Mouse (Mus musculus) limb, embryonic 15.5 days (tissue): Measurements from ENCODE around the gene Arhgap29. TPM values are rescaled to one million over a fixed set of nuclear protein-coding genes. Genes with fewer than 3 reads are reported as not detected.
A peak's percentile ranks its signal among the peaks of the same experiment; 100 is the strongest.

Experiments
- ATAC-seq: fragments of 200-750 bp; cut with Nextera tagmentation; 2 replicates; pipeline ENCODE4 v1.8.0; 2017; ENCODE audit warnings: low read depth, moderate TSS enrichment; ENCODE audit not compliant: insufficient number of reproducible peaks, low FRiP score, low TSS enrichment
- H3K27ac ChIP-seq: fragments of 300-500 bp; sonication (generic); 2 replicates; pipeline ENCODE4 v1.5.1; 2015; ENCODE audit warnings: moderate library complexity, mild to moderate bottlenecking, inconsistent platforms
- H3K27me3 ChIP-seq: fragments of 300-500 bp; sonication (generic); 2 replicates; pipeline ENCODE4 v1.6.1; 2015; ENCODE audit warnings: inconsistent platforms
- H3K36me3 ChIP-seq: fragments of 300-500 bp; sonication (generic); 2 replicates; pipeline ENCODE4 v1.6.1; 2015; ENCODE audit warnings: inconsistent platforms
- H3K4me1 ChIP-seq: fragments of 300-500 bp; sonication (generic); 2 replicates; pipeline ENCODE4 v1.6.1; 2015; ENCODE audit warnings: inconsistent platforms
- H3K4me2 ChIP-seq: fragments of 300-500 bp; sonication (generic); 2 replicates; pipeline ENCODE4 v1.6.1; 2015; ENCODE audit warnings: mild to moderate bottlenecking, inconsistent platforms
- H3K4me3 ChIP-seq: fragments of 300-500 bp; sonication (generic); 2 replicates; pipeline ENCODE4 v1.5.1; 2015; ENCODE audit warnings: mild to moderate bottlenecking, inconsistent platforms
- H3K9ac ChIP-seq: fragments of 300-500 bp; sonication (generic); 2 replicates; pipeline ENCODE4 v1.6.1; 2015; ENCODE audit warnings: inconsistent platforms
- H3K9me3 ChIP-seq: fragments of 300-500 bp; sonication (generic); 2 replicates; pipeline ENCODE4 v1.6.1; 2016; ENCODE audit warnings: inconsistent platforms
- WGBS: fragments of 180-500 bp; shearing (Covaris S2); methylation state at CpG from one replicate; pipeline ENCODE4 v1.1.7; 2015; 5-methylcytosine and 5-hydroxymethylcytosine counted together
- polyA plus RNA-seq: library from polyadenylated mRNA; unstranded; fragments of >200 nt; fragmentation: Nextera tagmentation; extraction: Ambion mirVana; gene quantifications from 2 replicates; pipeline ENCODE4 v1.2.1, GENCODE M21; 2015

Arhgap29 gene
- polyA plus RNA-seq, 1 experiment from 2014 or later: 40.8 TPM

DNA sequence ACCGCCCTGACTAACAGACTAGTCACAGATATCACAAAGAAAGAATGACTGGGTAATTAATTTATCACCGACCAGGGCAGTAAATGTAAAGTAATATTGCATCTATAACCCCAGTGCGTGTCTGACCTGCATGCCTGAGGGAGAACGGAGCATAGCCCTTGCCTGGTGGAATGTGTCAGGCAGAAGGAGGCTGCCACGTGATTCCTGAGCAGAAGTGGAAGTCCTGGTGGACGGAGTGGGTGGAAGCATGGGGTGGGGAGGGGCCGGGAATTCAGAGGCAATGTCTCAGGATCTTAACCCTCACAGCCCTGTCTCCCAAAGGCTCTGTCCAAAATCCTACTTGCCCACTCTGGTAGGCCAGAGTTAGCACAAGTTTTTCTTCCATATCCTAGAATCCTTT, 95.1 kb downstream of the Arhgap29 start:
- no peak overlapping the region for H3K4me3 ChIP-seq
- H3K4me2 ChIP-seq: 0 out of 2 replicates have a peak overlapping the region, but pooled peaks have one; percentile 34
- H3K36me3 ChIP-seq: no peaks in the 10 kb centered on the region
- H3K9me3 ChIP-seq: no peaks in the 10 kb centered on the region
- H3K27me3 ChIP-seq: no peaks in the 10 kb centered on the region
- ATAC-seq: 0 out of 2 replicates have a peak, but pooled peaks have one; percentile 44
- peak overlapping the region; percentile 83 for H3K27ac ChIP-seq
- no peak overlapping the region for H3K9ac ChIP-seq
- H3K4me1 ChIP-seq: peaks cover 60% of the 10 kb centered on the region
- WGBS: 18% methylated on average over 7 of the region's 7 CpGs

DNA sequence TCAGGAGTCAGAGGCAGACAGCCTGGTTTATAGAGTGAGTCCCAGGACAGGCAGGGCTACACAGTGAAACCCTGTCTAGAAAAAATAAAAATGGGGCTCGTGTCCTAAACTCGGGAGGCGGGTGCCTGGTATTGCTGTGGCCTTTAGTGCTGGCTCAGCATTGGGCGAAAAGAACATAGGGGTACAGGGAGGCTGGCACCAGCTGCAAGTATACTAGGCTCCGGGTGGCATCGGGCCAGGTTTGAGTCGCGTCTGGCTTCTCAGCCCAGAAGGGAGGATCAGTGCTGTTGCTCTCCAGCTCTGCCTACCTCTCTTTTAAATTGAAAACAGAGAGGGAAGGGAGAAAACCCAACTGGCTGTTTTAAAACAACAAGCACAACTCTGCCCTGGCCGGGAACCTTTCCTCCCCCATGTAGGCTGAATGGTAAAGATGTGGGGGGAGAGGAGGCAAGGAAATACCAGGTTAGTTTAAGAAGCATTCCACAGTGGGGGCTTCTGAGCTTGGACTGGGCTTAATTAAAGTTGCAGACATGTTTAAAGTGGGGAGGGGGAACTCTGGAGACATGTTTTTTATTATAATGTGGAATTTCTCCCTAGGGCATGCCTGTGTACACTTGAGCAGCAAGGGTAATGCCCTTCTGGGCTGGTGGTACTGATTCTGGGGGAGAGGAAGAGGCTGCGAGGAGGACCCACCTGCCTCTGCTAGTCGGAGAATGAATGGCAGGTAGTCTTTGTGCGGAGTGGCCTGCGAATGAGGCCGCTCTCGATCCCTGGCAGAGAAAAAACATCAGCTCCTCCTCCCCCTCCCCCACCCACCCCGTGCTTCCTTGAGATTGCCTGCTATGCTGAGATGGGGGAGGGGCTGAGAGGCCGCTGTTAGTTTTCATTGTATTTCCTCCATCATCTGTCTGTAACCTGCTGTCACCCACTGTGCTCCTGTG, 95.8 kb downstream of the Arhgap29 start:
- ATAC-seq: peak; percentile 59
- Histone ChIP-seq H3K27me3 (no peaks in the 10 kb centered on the region), H3K4me3 (no peak overlapping the region), H3K36me3 (no peaks in the 10 kb centered on the region), H3K9me3 (no peaks in the 10 kb centered on the region), H3K9ac (no peak overlapping the region), H3K4me1 (peaks cover 54% of the 10 kb centered on the region), H3K4me2 (peak overlapping the region; percentile 34), H3K27ac (peak overlapping the region; percentile 83)
- WGBS: 5% methylated on average over 17 of the region's 17 CpGs

DNA sequence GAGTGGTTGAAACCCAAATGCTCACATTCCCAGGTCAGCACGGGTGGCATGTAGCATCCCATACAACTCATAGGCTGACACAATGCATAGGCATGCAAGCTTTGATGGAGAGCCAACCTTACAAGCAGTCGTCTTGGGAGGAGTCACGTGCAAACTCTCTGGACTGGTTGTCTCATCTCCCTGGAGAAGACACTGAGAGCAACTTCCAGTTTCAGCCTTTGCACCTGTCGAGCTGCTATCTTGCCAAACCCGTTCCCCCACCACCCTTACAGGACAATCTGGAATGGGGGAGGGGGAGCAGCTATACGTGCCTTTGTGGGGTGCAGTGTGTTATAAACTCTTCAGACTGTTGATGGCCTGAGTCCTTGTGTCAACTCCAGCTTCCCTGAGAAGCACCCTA, 96.8 kb downstream of the Arhgap29 start:
- no peaks in the 10 kb centered on the region for H3K9me3 ChIP-seq
- H3K4me2 ChIP-seq: no peak overlapping the region
- H3K4me1 ChIP-seq: peaks cover 55% of the 10 kb centered on the region
- ATAC-seq: no peak
- H3K27ac ChIP-seq: peak overlapping the region; percentile 83
- H3K4me3 ChIP-seq: no peak overlapping the region
- WGBS: 30% methylated on average over 6 of the region's 6 CpGs
- H3K27me3 ChIP-seq: no peaks in the 10 kb centered on the region
- H3K36me3 ChIP-seq: no peaks in the 10 kb centered on the region
- H3K9ac ChIP-seq: no peak overlapping the region

DNA sequence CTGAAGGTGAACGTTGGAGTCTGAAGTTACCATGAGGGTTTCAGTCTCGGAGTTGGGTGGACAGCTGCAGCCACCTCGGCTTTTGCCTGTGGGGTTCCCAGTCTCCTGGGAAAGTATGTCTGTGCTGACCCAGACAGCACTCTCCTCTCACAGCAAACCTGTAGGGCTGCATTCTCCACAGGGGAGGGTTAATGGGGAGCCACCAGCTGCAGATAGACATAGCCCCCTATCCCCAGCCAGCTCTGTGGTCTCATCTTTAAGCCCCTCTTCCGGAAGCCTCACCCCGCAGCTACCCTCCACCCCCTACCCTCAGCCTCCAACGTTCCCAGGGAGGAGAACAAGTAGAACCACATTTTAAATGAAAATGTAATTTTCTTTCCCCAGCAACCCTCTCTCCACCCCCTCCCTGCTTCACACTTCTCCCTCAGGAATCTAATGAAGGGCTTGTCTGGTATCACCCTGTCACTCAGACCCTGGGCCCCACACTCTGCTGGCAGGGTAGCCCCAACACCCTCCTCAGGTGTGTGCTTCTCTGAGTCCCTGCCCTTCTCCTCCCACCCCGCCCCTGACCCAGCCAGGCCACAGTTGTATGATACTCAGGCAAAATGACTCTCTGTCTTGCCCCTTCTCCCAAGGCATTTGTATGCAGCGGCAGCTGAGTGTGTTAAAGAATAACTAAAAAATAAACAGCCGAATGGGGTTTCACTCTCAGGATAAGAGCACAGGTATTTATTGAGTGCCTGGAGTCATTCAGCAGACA, 106.3 kb downstream of the Arhgap29 start:
- no peak for ATAC-seq
- 43% methylated on average over 9 of the region's 9 CpGs for WGBS
- Histone ChIP-seq H3K27me3 (no peaks in the 10 kb centered on the region), H3K36me3 (no peaks in the 10 kb centered on the region), H3K9me3 (no peaks in the 10 kb centered on the region), H3K27ac (peak overlapping the region; percentile 43), H3K9ac (no peak overlapping the region), H3K4me3 (no peak overlapping the region), H3K4me1 (peaks cover 11% of the 10 kb centered on the region), H3K4me2 (no peak overlapping the region)

DNA sequence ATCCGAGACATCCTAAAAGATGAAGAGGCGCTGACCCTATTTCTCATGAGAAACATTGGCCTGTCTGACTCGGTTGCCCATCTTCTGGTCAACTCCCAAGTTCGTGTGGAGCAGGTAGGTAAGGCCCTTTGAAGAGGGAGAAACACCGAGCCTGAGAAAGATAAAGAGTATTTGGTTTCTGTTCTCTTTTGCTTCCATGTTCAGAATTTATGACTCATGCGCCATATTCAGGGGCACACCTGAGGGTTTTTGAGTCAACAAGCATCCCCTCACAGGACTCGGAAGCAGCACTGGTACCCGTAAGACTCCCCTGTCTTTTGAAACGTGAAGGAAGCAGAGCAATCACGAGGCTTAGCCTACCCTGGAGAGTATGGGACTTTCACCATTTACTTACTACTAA, 110.2 kb downstream of the Arhgap29 start:
- no peak for ATAC-seq
- Histone ChIP-seq H3K4me2 (no peak overlapping the region), H3K9me3 (no peaks in the 10 kb centered on the region), H3K9ac (no peak overlapping the region), H3K36me3 (no peaks in the 10 kb centered on the region), H3K27ac (no peak overlapping the region), H3K4me3 (no peak overlapping the region), H3K4me1 (peaks cover 12% of the 10 kb centered on the region), H3K27me3 (no peaks in the 10 kb centered on the region)
- WGBS: 85% methylated on average over 10 of the region's 10 CpGs

DNA sequence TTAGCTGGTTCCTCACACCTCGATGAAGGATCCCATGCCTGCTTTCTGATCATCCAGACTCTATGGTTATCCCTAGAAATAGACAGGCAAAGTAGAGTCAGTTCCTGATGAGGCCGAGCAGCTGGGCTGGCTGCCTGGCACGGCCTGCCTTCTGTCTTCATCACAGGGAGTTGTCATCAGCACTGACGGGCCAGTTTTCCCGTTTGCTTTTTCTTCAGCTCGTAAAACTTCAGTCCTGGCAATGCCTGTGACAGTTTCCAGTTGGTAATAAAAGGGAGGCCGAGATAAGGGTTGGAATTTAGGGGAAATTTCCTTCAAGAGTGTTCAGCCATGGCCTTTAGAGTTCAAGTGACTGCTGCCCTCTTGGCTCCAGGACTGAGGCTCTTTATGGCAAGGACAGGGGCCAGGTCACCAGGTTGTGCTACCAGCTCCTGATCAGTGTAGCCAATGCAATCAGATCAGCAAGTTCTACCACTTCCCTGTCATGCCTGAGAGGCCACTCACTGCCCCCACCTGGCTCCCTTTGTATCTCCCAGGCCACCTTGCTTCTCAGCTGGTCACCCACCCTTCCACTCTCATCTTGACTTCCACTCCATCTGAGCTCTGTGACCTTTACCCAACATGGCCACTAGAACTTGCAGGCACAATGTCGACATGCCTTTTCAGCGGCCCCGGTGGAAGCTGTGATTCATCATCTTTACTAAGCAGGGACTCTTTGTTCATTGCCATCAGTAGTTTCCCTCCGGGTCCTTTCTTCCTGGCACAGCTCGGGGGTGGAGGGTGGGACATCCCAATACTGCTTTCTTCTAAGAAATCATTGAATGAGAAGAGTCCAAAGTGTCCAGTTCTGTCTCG, 112.4 kb downstream of the Arhgap29 start:
- 44% methylated on average over 13 of the region's 13 CpGs for WGBS
- Histone ChIP-seq H3K4me2 (no peak overlapping the region), H3K9ac (no peak overlapping the region), H3K36me3 (no peaks in the 10 kb centered on the region), H3K4me1 (peaks cover 6% of the 10 kb centered on the region), H3K27me3 (no peaks in the 10 kb centered on the region), H3K4me3 (no peak overlapping the region), H3K9me3 (no peaks in the 10 kb centered on the region), H3K27ac (no peak overlapping the region)
- no peak for ATAC-seq

Other genes starting within 250 kb of the Arhgap29 start
- 44.4 and 46.1 TPM in 2 replicates for gene F3, start 229.0 kb upstream of the Arhgap29 start, polyA plus RNA-seq
- gene Abcd3, start 137.2 kb upstream of the Arhgap29 start, polyA plus RNA-seq: 52.8 and 60.9 TPM in 2 replicates
- 1.0 and 1.2 TPM in 2 replicates for gene Abca4, start 91.9 kb downstream of the Arhgap29 start, polyA plus RNA-seq